Mouse (Mus musculus) intestine, embryonic 14.5 days (tissue): ENCODE measurements around the gene Pgm2l1. TPM values are rescaled to one million over a fixed set of nuclear protein-coding genes. Genes with fewer than 3 reads are reported as not detected.
A peak's percentile ranks its signal among the peaks of the same experiment; 100 is the strongest.

ENCODE experiments used
- ATAC-seq: fragments of 200-750 bp; cut with Nextera tagmentation; replicated peaks from 2 replicates; pipeline ENCODE4 v1.8.0; 2017; ENCODE audit warnings: low read depth, moderate number of reproducible peaks, moderate TSS enrichment, moderate library complexity; ENCODE audit not compliant: low FRiP score, low TSS enrichment
- DNase-seq: peaks from one replicate; pipeline ENCODE4 v3.0.0-alpha.2; 2018; ENCODE audit warnings: low spot score
- H3K27ac ChIP-seq: fragments of 300-500 bp; sonication (generic); 2 replicates; pipeline ENCODE4 v1.5.1; 2014; ENCODE audit warnings: low read depth, mild to moderate bottlenecking, control low read depth
- H3K27me3 ChIP-seq: fragments of 300-500 bp; sonication (generic); replicated peaks from 2 replicates; pipeline ENCODE4 v1.6.1; 2014; ENCODE audit warnings: low read length, control low read depth; ENCODE audit not compliant: control insufficient read depth, insufficient read depth
- H3K36me3 ChIP-seq: fragments of 300-500 bp; sonication (generic); 2 replicates; pipeline ENCODE4 v1.6.1; 2014; ENCODE audit warnings: low read length, control low read depth; ENCODE audit not compliant: control insufficient read depth, insufficient read depth
- H3K4me1 ChIP-seq: fragments of 300-500 bp; sonication (generic); replicated peaks from 2 replicates; pipeline ENCODE4 v1.6.1; 2014; ENCODE audit warnings: low read length, control low read depth, mixed read lengths; ENCODE audit not compliant: control insufficient read depth, insufficient read depth
- H3K4me2 ChIP-seq: fragments of 300-500 bp; sonication (generic); 2 replicates; pipeline ENCODE4 v1.6.1; 2014; ENCODE audit warnings: low read length
- H3K4me3 ChIP-seq: fragments of 300-500 bp; sonication (generic); 2 replicates; pipeline ENCODE4 v1.5.1; 2014; ENCODE audit warnings: low read depth, low read length, control low read depth, mixed read lengths
- H3K9ac ChIP-seq: fragments of 300-500 bp; sonication (generic); 2 replicates; pipeline ENCODE4 v1.6.1; 2014; ENCODE audit warnings: mild to moderate bottlenecking, low read length
- H3K9me3 ChIP-seq: fragments of 300-500 bp; sonication (generic); 2 replicates; pipeline ENCODE4 v1.6.1; 2016; ENCODE audit warnings: low read length, control low read depth; ENCODE audit not compliant: control insufficient read depth
- WGBS: fragments of 180-500 bp; shearing (Covaris S2); extraction: QIAGEN DNeasy Blood & Tissue Kit; methylation state at CpG from one replicate; pipeline ENCODE4 v1.1.7; 2014; 5-methylcytosine and 5-hydroxymethylcytosine counted together
- polyA plus RNA-seq: library from polyadenylated mRNA; unstranded; fragments of >200 nt; fragmentation: Nextera tagmentation; extraction: Ambion mirVana; gene quantifications from 2 replicates; pipeline ENCODE4 v1.2.1, GENCODE M21; 2014

Gene Pgm2l1
- polyA plus RNA-seq, 1 experiment from 2014 or later, result 3.2 TPM

- peaks cover 30% of the 10 kb centered on the region for H3K4me1 ChIP-seq
- 26% methylated on average over 11 of the region's 11 CpGs for WGBS
- peak overlapping the region; percentile 49 for H3K4me2 ChIP-seq
- H3K4me3 ChIP-seq, result peak overlapping the region; percentile 6
- H3K9ac ChIP-seq, result 0 out of 2 replicates have a peak overlapping the region, but pooled peaks have one; percentile 22
- H3K27me3 ChIP-seq, result peaks cover 5% of the 10 kb centered on the region; the same call in 1 of the 2 replicates
- H3K9me3 ChIP-seq, result no peaks in the 10 kb centered on the region
- H3K36me3 ChIP-seq, result no peaks in the 10 kb centered on the region
- peak overlapping the region; percentile 89 for H3K27ac ChIP-seq
- peak; percentile 52; the same call in 1 of the 2 replicates for ATAC-seq
- DNase-seq, result peak; percentile 67
These were observed 61.4 kb downstream of the Pgm2l1 start for GRCm38 (mm10) chr7:100288622-100289021.

GRCm38 (mm10) chr7:100293546-100293945 is 66.4 kb downstream of the Pgm2l1 start:
- Histone ChIP-seq H3K4me2 (no peak overlapping the region), H3K27ac (no peak overlapping the region), H3K9ac (no peak overlapping the region), H3K36me3 (no peaks in the 10 kb centered on the region), H3K4me3 (no peak overlapping the region), H3K4me1 (peaks cover 5% of the 10 kb centered on the region; the same call in 1 of the 2 replicates), H3K27me3 (no peaks in the 10 kb centered on the region), H3K9me3 (no peaks in the 10 kb centered on the region)
- no peak for ATAC-seq
- 82% methylated on average over 8 of the region's 8 CpGs for WGBS
- DNase-seq, result no peak

DNA sequence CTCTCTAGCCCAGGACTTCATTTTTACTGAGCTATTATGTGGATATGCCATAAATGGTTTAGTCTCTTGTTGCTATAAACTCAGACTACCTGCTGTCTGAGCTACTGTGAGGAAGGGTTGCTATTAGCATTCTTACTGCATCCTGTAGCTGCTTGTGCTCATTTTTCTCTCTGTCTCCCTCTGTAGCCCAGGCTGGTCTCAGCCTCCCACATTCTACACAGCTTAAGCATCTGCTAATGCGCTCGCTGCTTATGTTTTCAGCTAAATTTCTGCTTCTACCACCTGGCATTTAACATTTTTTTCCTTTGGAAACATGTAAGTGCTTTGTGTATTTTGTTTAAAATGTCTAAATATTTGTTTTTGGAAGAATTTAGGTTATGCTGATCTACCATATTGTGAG is 68.6 kb downstream of the Pgm2l1 start:
- H3K9me3 ChIP-seq, result no peaks in the 10 kb centered on the region
- DNase-seq (no peak), ATAC-seq (no peak)
- H3K27ac ChIP-seq, result no peak overlapping the region
- H3K36me3 ChIP-seq, result no peaks in the 10 kb centered on the region
- WGBS, result 67% methylated on average over 2 of the region's 2 CpGs
- H3K27me3 ChIP-seq, result no peaks in the 10 kb centered on the region
- peaks cover 4% of the 10 kb centered on the region for H3K4me1 ChIP-seq
- H3K4me2 ChIP-seq, result no peak overlapping the region
- H3K4me3 ChIP-seq, result no peak overlapping the region
- H3K9ac ChIP-seq, result no peak overlapping the region

DNA sequence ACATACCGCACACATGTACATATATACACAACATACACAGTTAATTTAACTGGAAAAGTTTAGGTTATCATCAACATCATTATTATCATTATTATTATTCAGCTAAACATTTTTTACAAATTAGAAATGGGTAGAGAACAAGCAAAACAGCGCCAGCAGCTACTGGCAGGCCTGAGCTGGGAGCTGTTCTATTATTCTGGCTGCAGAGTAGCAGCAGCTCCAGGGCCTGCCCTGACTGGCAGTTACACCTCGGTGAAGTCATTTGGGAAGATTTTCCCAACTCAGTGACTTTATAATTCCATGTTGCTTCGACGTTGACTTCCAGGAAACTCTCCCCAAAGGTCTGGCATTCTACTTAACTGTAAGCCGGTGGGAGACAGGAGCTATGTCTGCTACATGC is 69.5 kb downstream of the Pgm2l1 start:
- Histone ChIP-seq H3K4me2 (no peak overlapping the region), H3K27me3 (no peaks in the 10 kb centered on the region), H3K4me1 (peaks cover 4% of the 10 kb centered on the region), H3K4me3 (no peak overlapping the region), H3K9me3 (no peaks in the 10 kb centered on the region), H3K27ac (no peak overlapping the region), H3K36me3 (no peaks in the 10 kb centered on the region), H3K9ac (no peak overlapping the region)
- WGBS, result 86% methylated on average over 6 of the region's 6 CpGs
- ATAC-seq (no peak), DNase-seq (peak; percentile 36)

DNA sequence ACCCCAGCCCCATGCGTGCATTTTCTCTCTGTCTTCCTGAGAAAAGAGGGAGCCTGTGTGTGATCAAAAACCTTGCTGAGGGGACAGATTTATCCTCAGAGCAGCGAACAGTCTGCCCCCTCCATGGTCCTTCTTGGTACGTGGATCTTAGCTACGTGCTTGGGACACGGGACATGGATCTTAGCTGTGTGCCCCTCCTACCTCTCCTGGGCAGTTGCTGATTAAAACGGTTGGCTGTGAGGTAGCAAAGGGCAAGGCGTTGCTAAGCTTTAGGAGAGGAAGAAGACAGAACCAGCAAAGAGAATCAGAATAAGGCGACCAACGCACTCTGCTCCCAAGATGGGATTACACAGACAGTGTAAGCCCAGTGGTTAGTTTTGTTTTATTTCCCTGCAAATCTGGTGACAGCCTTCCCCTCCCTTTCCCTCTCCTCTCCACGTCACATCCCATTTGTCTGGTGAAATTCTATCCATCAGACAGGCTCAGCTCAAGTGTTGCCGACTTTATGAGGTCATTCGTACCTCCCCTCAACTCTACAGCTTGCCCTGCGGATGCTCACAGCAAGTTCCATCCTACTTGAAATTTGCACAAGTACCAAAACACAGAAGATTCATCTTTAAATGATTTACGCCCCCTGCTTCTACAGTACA is 71.8 kb downstream of the Pgm2l1 start:
- no peaks in the 10 kb centered on the region for H3K9me3 ChIP-seq
- no peaks in the 10 kb centered on the region for H3K36me3 ChIP-seq
- no peaks in the 10 kb centered on the region for H3K27me3 ChIP-seq
- H3K4me1 ChIP-seq, result peaks cover 11% of the 10 kb centered on the region
- DNase-seq, result no peak
- no peak overlapping the region for H3K27ac ChIP-seq
- no peak overlapping the region for H3K4me3 ChIP-seq
- H3K4me2 ChIP-seq, result no peak overlapping the region
- 64% methylated on average over 14 of the region's 14 CpGs for WGBS
- ATAC-seq, result no peak
- H3K9ac ChIP-seq, result no peak overlapping the region

- peak; percentile 43; the same call in 1 of the 2 replicates for ATAC-seq
- no peaks in the 10 kb centered on the region for H3K36me3 ChIP-seq
- no peak for DNase-seq
These were observed 74.2 kb downstream of the Pgm2l1 start for GRCm38 (mm10) chr7:100301390-100301789.

GRCm38 (mm10) chr7:100302316-100302715 is 75.1 kb downstream of the Pgm2l1 start:
- Histone ChIP-seq H3K4me3 (no peak overlapping the region), H3K27me3 (no peaks in the 10 kb centered on the region), H3K27ac (no peak overlapping the region), H3K4me1 (peaks cover 11% of the 10 kb centered on the region), H3K36me3 (no peaks in the 10 kb centered on the region), H3K9ac (no peak overlapping the region), H3K4me2 (no peak overlapping the region), H3K9me3 (no peaks in the 10 kb centered on the region)
- DNase-seq (no peak), ATAC-seq (no peak)
- 43% methylated on average over 4 of the region's 4 CpGs for WGBS

More at GRCm38 (mm10) chr7:100301390-100301789, 74.2 kb downstream of the Pgm2l1 start:
- Histone ChIP-seq H3K9me3 (no peaks in the 10 kb centered on the region), H3K4me3 (no peak overlapping the region), H3K27me3 (no peaks in the 10 kb centered on the region), H3K4me1 (peaks cover 11% of the 10 kb centered on the region), H3K4me2 (no peak overlapping the region), H3K9ac (no peak overlapping the region), H3K27ac (no peak overlapping the region)
- WGBS, result 70% methylated on average over 3 of the region's 3 CpGs

DNA sequence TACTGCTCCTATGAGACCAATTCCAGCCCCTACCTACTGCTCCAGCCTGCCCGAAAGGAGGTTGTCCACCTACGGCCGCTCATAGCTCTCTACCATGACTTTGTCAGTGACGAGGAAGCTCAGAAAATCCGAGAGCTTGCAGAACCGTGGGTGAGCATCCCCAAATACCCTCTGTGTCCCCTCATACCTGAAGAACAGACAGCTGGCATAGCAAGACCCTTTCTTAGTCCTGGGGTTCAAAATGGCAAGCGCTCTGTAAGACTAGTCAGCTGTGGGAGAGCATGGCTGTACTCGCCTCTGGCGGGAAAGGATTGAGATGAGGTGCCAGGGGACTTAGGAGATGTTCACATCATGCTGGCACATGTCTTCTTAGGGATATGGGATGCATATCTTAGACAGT is 78.7 kb downstream of the Pgm2l1 start:
- ATAC-seq, result no peak
- 86% methylated on average over 9 of the region's 9 CpGs for whole genome bisulfite sequencing

More for the DNA sequence above, 78.7 kb downstream of the Pgm2l1 start:
- peaks cover 16% of the 10 kb centered on the region; the same call in 1 of the 2 replicates for H3K4me1 ChIP-seq
- no peaks in the 10 kb centered on the region for H3K27me3 ChIP-seq
- H3K36me3 ChIP-seq, result no peaks in the 10 kb centered on the region
- no peak for DNase-seq
- no peak overlapping the region for H3K27ac ChIP-seq
- no peak overlapping the region for H3K4me3 ChIP-seq
- no peak overlapping the region for H3K9ac ChIP-seq
- no peaks in the 10 kb centered on the region for H3K9me3 ChIP-seq
- H3K4me2 ChIP-seq, result no peak overlapping the region
